Mouse (Mus musculus) kidney, postnatal 0 days (tissue): Measurements from ENCODE around the gene Ppp1r11. TPM values are rescaled to one million over a fixed set of nuclear protein-coding genes. Genes with fewer than 3 reads are reported as not detected.

Source experiments
- ATAC-seq: fragments of 200-750 bp; cut with Nextera tagmentation; replicated peaks from 2 replicates; pipeline ENCODE4 v1.8.0; 2017; ENCODE audit warnings: low read depth, moderate number of reproducible peaks, moderate TSS enrichment, moderate library complexity; ENCODE audit not compliant: low FRiP score
- DNase-seq: peaks from one replicate; pipeline ENCODE4 v3.0.0-alpha.2; 2016; ENCODE audit warnings: low spot score
- H3K27ac ChIP-seq: fragments of 300-500 bp; sonication (generic); 2 replicates; pipeline ENCODE4 v1.5.1; 2014; ENCODE audit warnings: mild to moderate bottlenecking
- H3K27me3 ChIP-seq: fragments of 300-500 bp; sonication (generic); 2 replicates; pipeline ENCODE4 v1.6.1; 2014; ENCODE audit warnings: low read length, mixed read lengths; ENCODE audit not compliant: insufficient read depth
- H3K36me3 ChIP-seq: fragments of 300-500 bp; sonication (generic); 2 replicates; pipeline ENCODE4 v1.6.1; 2014; ENCODE audit warnings: low read length, mixed read lengths; ENCODE audit not compliant: insufficient read depth
- H3K4me1 ChIP-seq: fragments of 300-500 bp; sonication (generic); replicated peaks from 2 replicates; pipeline ENCODE4 v1.6.1; 2014; ENCODE audit warnings: antibody characterized with exemption, low read length, mixed read lengths; ENCODE audit not compliant: insufficient read depth
- H3K4me2 ChIP-seq: fragments of 300-500 bp; sonication (generic); 2 replicates; pipeline ENCODE4 v1.6.1; 2014; ENCODE audit warnings: mild to moderate bottlenecking, low read length, moderate library complexity, mixed read lengths
- H3K4me3 ChIP-seq: fragments of 300-500 bp; sonication (generic); replicated peaks from 2 replicates; pipeline ENCODE4 v1.5.1; 2014; ENCODE audit warnings: low read depth, low read length
- H3K9ac ChIP-seq: fragments of 300-500 bp; sonication (generic); 2 replicates; pipeline ENCODE4 v1.6.1; 2014; ENCODE audit warnings: low read depth, low read length
- H3K9me3 ChIP-seq: fragments of 300-500 bp; sonication (generic); replicated peaks from 2 replicates; pipeline ENCODE4 v1.6.1; 2016; ENCODE audit warnings: low read length, inconsistent platforms, mixed read lengths
- CTCF ChIP-seq: IDR thresholded peaks from 2 replicates; pipeline ENCODE4 v1.5.1; 2016; ENCODE audit warnings: antibody characterized with exemption, low read depth, mild to moderate bottlenecking, moderate library complexity
- WGBS: fragments of 180-500 bp; shearing (Covaris S2); extraction: QIAGEN DNeasy Blood & Tissue Kit; methylation state at CpG from one replicate; pipeline ENCODE4 v1.1.7; 2014; 5-methylcytosine and 5-hydroxymethylcytosine counted together
- polyA plus RNA-seq: library from polyadenylated mRNA; unstranded; fragments of >200 nt; fragmentation: Nextera tagmentation; extraction: Ambion mirVana; gene quantifications from 2 replicates; pipeline ENCODE4 v1.2.1, GENCODE M21; 2015

Gene Ppp1r11
- polyA plus RNA-seq, 1 experiment from 2014 or later, result 110 TPM

DNA sequence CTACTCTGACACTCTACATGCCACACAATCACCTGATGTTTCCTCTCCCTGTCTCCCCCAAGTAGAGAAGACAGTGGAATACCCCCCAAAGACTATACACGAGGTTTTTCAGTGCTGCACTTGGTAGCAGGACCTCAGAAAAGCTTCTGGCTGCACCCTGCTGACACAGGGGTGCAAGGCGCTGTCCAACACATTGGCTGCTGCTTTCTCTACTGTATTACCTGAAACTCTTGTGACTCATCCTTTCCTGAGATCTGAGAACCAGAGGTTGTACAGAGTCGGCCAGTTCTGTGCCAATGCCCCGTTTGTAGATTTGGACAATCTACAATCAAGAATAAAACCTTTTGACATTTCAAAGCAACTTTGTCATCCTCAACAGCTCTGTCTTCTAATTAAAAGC lies 41.7 kb downstream of the Ppp1r11 start:
- Histone ChIP-seq H3K9ac (no peak overlapping the region), H3K27ac (no peak overlapping the region), H3K4me2 (no peak overlapping the region), H3K4me1 (no peaks in the 10 kb centered on the region), H3K36me3 (no peaks in the 10 kb centered on the region), H3K27me3 (no peaks in the 10 kb centered on the region), H3K9me3 (no peaks in the 10 kb centered on the region), H3K4me3 (no peak overlapping the region)
- no peak for TF ChIP-seq CTCF
- DNase-seq (no peak), ATAC-seq (no peak)
- 52% methylated on average over 4 of the region's 4 CpGs for WGBS

DNA sequence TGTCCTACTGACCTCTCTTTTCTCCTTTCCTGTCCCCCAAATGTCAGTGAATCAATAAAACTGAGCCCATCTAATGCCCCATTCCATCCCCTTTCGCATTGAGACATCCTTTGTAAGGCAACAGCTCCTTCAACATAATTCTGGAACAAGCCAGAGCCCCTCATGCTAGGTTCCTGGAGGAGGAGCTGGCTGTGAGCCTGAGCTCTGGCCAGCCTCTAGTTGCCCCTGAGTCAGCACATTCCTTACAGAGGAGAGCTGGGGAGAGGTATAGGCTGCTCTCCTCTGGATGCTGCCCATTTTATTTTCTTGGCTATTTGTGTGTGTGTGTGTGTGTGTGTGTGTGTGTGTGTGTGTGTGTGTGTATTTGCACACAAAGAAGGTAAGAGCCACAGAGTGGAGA lies 43.3 kb downstream of the Ppp1r11 start:
- Histone ChIP-seq H3K4me3 (no peak overlapping the region), H3K36me3 (no peaks in the 10 kb centered on the region), H3K4me1 (no peaks in the 10 kb centered on the region), H3K27me3 (no peaks in the 10 kb centered on the region), H3K9me3 (no peaks in the 10 kb centered on the region), H3K4me2 (no peak overlapping the region), H3K9ac (no peak overlapping the region), H3K27ac (no peak overlapping the region)
- 62% methylated on average over 1 of the region's 1 CpGs for WGBS
- no peak for DNase-seq
- peak; percentile 43; the same call in 1 of the 2 replicates for ATAC-seq
- no peak for TF ChIP-seq CTCF

DNA sequence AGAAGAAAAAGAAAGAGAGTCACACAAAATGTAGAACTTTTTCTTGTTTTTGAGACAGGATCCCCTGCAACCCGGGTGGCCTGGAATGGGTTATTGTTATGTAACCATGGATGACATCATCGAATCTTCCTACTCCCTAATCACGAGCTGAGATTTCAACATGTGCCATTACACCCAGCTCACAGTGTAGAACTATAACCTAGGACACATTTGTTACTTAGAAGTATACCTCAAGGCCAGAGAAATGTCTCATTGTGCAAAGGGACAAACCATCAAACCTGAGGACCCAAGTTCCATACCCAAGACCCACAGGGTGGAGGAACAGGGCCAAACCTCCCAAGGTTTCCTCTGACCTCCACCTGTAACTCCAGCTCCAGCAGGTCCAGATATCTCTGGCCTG lies 47.9 kb downstream of the Ppp1r11 start:
- no peaks in the 10 kb centered on the region for H3K9me3 ChIP-seq
- no peak overlapping the region for H3K4me3 ChIP-seq
- 68% methylated on average over 3 of the region's 3 CpGs for WGBS
- DNase-seq (no peak), ATAC-seq (no peak)
- no peak overlapping the region for H3K27ac ChIP-seq
- no peaks in the 10 kb centered on the region for H3K36me3 ChIP-seq
- no peak for TF ChIP-seq CTCF
- H3K27me3 ChIP-seq, result no peaks in the 10 kb centered on the region
- no peaks in the 10 kb centered on the region for H3K4me1 ChIP-seq
- no peak overlapping the region for H3K9ac ChIP-seq
- H3K4me2 ChIP-seq, result no peak overlapping the region

DNA sequence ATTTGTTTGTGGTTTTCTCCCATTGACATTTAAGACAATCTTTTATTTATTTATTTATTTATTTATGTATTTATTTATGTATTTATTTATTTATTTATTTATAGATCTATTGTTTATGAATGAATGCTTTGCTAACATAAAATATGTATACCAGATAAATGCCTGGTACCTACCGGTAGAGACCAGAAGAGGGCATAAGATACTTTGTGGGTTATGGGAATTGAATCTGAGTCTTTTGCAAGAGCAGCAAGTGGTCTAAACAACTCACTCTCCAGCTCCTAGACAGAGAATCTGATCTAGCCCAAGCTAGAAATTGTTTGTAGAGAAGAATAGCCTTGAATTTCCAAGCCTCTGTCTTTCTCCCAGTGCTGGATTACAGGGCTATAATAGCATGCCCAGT lies 50.9 kb downstream of the Ppp1r11 start:
- Histone ChIP-seq H3K27me3 (no peaks in the 10 kb centered on the region), H3K36me3 (no peaks in the 10 kb centered on the region), H3K4me2 (no peak overlapping the region), H3K4me1 (no peaks in the 10 kb centered on the region), H3K4me3 (no peak overlapping the region), H3K9me3 (no peaks in the 10 kb centered on the region), H3K27ac (no peak overlapping the region), H3K9ac (no peak overlapping the region)
- ATAC-seq, result no peak
- peak; percentile 30 for DNase-seq
- 33% methylated on average over 1 of the region's 1 CpGs for WGBS
- TF ChIP-seq CTCF, result peak; percentile 44; the same call in 1 of the 2 replicates

DNA sequence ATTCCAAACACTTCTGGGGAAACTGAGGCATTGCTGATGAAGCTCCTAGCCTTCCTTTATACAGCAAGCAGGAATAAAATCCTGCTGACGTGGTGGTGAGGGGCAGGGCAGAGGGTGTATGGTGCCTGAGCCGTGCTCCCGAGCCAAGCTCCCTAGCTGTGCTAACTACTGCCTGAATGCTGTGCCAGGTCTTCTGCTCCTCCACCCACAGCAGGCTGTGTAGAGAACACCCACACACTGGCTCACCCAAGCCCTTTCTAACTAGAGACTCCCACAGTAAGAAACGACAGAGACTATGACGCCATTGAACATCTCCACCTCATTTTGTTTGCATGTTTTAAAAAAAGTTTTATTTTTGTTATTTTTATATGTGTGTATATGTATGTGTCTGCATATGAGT lies 51.5 kb downstream of the Ppp1r11 start:
- Histone ChIP-seq H3K36me3 (no peaks in the 10 kb centered on the region), H3K27ac (no peak overlapping the region), H3K4me1 (no peaks in the 10 kb centered on the region), H3K27me3 (no peaks in the 10 kb centered on the region), H3K9ac (no peak overlapping the region), H3K4me2 (no peak overlapping the region), H3K4me3 (no peak overlapping the region), H3K9me3 (no peaks in the 10 kb centered on the region)
- DNase-seq (no peak), ATAC-seq (no peak)
- 76% methylated on average over 5 of the region's 5 CpGs for WGBS
- TF ChIP-seq CTCF, result no peak

DNA sequence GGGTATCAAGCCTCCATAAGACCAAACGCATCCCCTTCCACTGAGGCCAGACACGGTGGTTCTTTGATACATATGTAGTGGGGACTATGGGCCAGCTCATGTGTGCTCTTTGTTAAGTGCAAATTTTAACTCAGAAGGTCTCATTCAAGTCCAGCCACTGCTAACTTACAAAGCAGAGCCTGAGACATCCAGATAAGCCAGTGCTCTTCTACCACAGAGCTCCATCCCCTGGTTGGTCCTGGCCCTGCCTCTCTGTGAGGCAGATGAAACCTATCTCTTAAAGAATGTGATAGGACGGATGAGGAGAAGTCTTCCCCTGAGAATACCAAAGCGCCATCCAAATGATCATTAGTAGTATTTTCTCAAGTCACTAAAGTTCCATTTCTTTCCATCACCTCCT lies 52.2 kb downstream of the Ppp1r11 start:
- H3K4me1 ChIP-seq, result no peaks in the 10 kb centered on the region
- ATAC-seq, result no peak
- H3K27me3 ChIP-seq, result no peaks in the 10 kb centered on the region
- H3K4me3 ChIP-seq, result no peak overlapping the region
- 79% methylated on average over 4 of the region's 4 CpGs for WGBS
- H3K9me3 ChIP-seq, result no peaks in the 10 kb centered on the region
- H3K27ac ChIP-seq, result no peak overlapping the region
- TF ChIP-seq CTCF, result no peak
- H3K36me3 ChIP-seq, result no peaks in the 10 kb centered on the region
- H3K4me2 ChIP-seq, result no peak overlapping the region
- no peak for DNase-seq
- H3K9ac ChIP-seq, result no peak overlapping the region

Other genes with a start within 250 kb of the Ppp1r11 start
- not detected in 2 replicates for gene H2-M10.5, start 178.8 kb downstream of the Ppp1r11 start, polyA plus RNA-seq
- not detected in 2 replicates for gene H2-M10.6, start 139.6 kb downstream of the Ppp1r11 start, polyA plus RNA-seq
- gene Trim26, start 114.6 kb downstream of the Ppp1r11 start, polyA plus RNA-seq, result 33.2 and 33.6 TPM in 2 replicates
- gene Trim15, start 84.5 kb downstream of the Ppp1r11 start, polyA plus RNA-seq, result 0.08 TPM in 1 of 2 replicates, not detected in the other
- 0.34 and 0.43 TPM in 2 replicates for gene Trim10, start 82.2 kb downstream of the Ppp1r11 start, polyA plus RNA-seq
- not detected in 2 replicates for gene Trim40, start 61.6 kb downstream of the Ppp1r11 start, polyA plus RNA-seq
- not detected in 2 replicates for gene Trim31, start 53.6 kb downstream of the Ppp1r11 start, polyA plus RNA-seq
- 0.34 and 0.46 TPM in 2 replicates for gene Rnf39, start 8.8 kb downstream of the Ppp1r11 start, polyA plus RNA-seq
- 83.6 and 87.6 TPM in 2 replicates for gene Znrd1, start 6.8 kb upstream of the Ppp1r11 start, polyA plus RNA-seq
- 6.0 and 7.2 TPM in 2 replicates for gene Znrd1as, start 6.9 kb upstream of the Ppp1r11 start, polyA plus RNA-seq
- gene 2410137M14Rik, start 29.5 kb upstream of the Ppp1r11 start, polyA plus RNA-seq, result not detected in 2 replicates
- gene H2-M5, start 37.8 kb upstream of the Ppp1r11 start, polyA plus RNA-seq, result 0.05 and 0.08 TPM in 2 replicates
- gene Zfp57, start 49.4 kb upstream of the Ppp1r11 start, polyA plus RNA-seq, result 28.2 and 32.6 TPM in 2 replicates
- gene Mog, start 71.7 kb upstream of the Ppp1r11 start, polyA plus RNA-seq, result not detected in 2 replicates
- gene Gabbr1, start 94.2 kb upstream of the Ppp1r11 start, polyA plus RNA-seq, result 5.2 and 6.1 TPM in 2 replicates
- gene Olfr90, start 136.8 kb upstream of the Ppp1r11 start, polyA plus RNA-seq, result not detected in 2 replicates
- not detected in 2 replicates for gene Olfr91, start 146.5 kb upstream of the Ppp1r11 start, polyA plus RNA-seq
- not detected in 2 replicates for gene Olfr92, start 168.3 kb upstream of the Ppp1r11 start, polyA plus RNA-seq
- gene Olfr93, start 209.8 kb upstream of the Ppp1r11 start, polyA plus RNA-seq, result not detected in 2 replicates
- not detected in 2 replicates for gene Ubd, start 242.2 kb upstream of the Ppp1r11 start, polyA plus RNA-seq
- gene Olfr94, start 249.3 kb upstream of the Ppp1r11 start, polyA plus RNA-seq, result not detected in 2 replicates